Mouse (Mus musculus): ENCODE data around the gene Fbxo2. TPM values are rescaled to one million over a fixed set of nuclear protein-coding genes. Genes with fewer than 3 reads are reported as not detected.

The Fbxo2 gene
- total RNA-seq, 2 experiments from 2014 or later: not detected

GRCm38 (mm10) chr4:148140098-148141011 is 20.1 kb upstream of the Fbxo2 start:
- intact Hi-C loops (cut with DNase I): loop anchor here (1.0 kb wide), 1 partner anchor 11 kb away; no protein-coding TSS in a partner anchor
- peak; percentile 95 to 96 for DNase-seq

- DNase-seq: no peak
- intact Hi-C loops (cut with DNase I): no loop called here
Measured at GRCm38 (mm10) chr4:148143721-148144120, 16.7 kb upstream of the Fbxo2 start.

GRCm38 (mm10) chr4:148147714-148148113 is 12.7 kb upstream of the Fbxo2 start:
- intact Hi-C loops (cut with DNase I): no loop called here
- DNase-seq: no peak

- intact Hi-C loops (cut with DNase I): no loop called here
- DNase-seq: no peak
Measured at GRCm38 (mm10) chr4:148149540-148149939, 10.9 kb upstream of the Fbxo2 start.

GRCm38 (mm10) chr4:148150242-148150641 is 10.2 kb upstream of the Fbxo2 start:
- intact Hi-C loops (cut with DNase I): no loop called here
- no peak for DNase-seq

GRCm38 (mm10) chr4:148150953-148151266 is 9.5 kb upstream of the Fbxo2 start:
- intact Hi-C loops (cut with DNase I): loop anchor here (1.0 kb wide), 1 partner anchor 11 kb away; no protein-coding TSS in a partner anchor
- DNase-seq: no peak

- intact Hi-C loops (cut with DNase I): loop anchor here (1.0 kb wide), 1 partner anchor 11 kb away; no protein-coding TSS in a partner anchor
- peak; percentile 90 for DNase-seq
Measured at GRCm38 (mm10) chr4:148151267-148152168, 8.9 kb upstream of the Fbxo2 start, which contains the start of gene Fbxo6. Gene Fbxo6 (minus strand): TSS chr4:148152140.

- intact Hi-C loops (cut with DNase I): no loop called here
- no peak for DNase-seq
Measured at GRCm38 (mm10) chr4:148152547-148152946, 7.9 kb upstream of the Fbxo2 start.

- intact Hi-C loops (cut with DNase I): no loop called here
- no peak for DNase-seq
Measured at GRCm38 (mm10) chr4:148154006-148154405, 6.4 kb upstream of the Fbxo2 start.

GRCm38 (mm10) chr4:148154982-148155381 is 5.4 kb upstream of the Fbxo2 start:
- peak in 1 of 2 experiments; percentile 68 for DNase-seq
- intact Hi-C loops (cut with DNase I): no loop called here

- no peak for DNase-seq
- intact Hi-C loops (cut with DNase I): no loop called here
Measured at GRCm38 (mm10) chr4:148158436-148159348, 1.7 kb upstream of the Fbxo2 start.

GRCm38 (mm10) chr4:148159544-148160435 is 631 bp upstream of the Fbxo2 start:
- peak; percentile 88 to 89 for DNase-seq
- intact Hi-C loops (cut with DNase I): no loop called here

- intact Hi-C loops (cut with DNase I): loop anchor here (1.0 kb wide), 1 partner anchor 49 kb away; no protein-coding TSS in a partner anchor
- peak; percentile 72 to 73 for DNase-seq
Measured at GRCm38 (mm10) chr4:148164002-148164439, 3.6 kb downstream of the Fbxo2 start.

- intact Hi-C loops (cut with DNase I): loop anchor here (1.0 kb wide), 1 partner anchor 49 kb away; no protein-coding TSS in a partner anchor
- peak in 1 of 2 experiments; percentile 23 for DNase-seq
Measured at GRCm38 (mm10) chr4:148164461-148164860, 4.0 kb downstream of the Fbxo2 start.

- intact Hi-C loops (cut with DNase I): loop anchor here (5.0 kb wide), 1 partner anchor 442 kb away; no protein-coding TSS in a partner anchor
Measured at GRCm38 (mm10) chr4:148165551-148165950, 5.1 kb downstream of the Fbxo2 start.

GRCm38 (mm10) chr4:148166431-148166830 is 6.0 kb downstream of the Fbxo2 start:
- intact Hi-C loops (cut with DNase I): loop anchor here (5.0 kb wide), 1 partner anchor 441 kb away; no protein-coding TSS in a partner anchor
- peak in 1 of 2 experiments; percentile 14 for DNase-seq

More at GRCm38 (mm10) chr4:148165551-148165950, 5.1 kb downstream of the Fbxo2 start:
- no peak for DNase-seq

- intact Hi-C loops (cut with DNase I): loop anchor here (5.0 kb wide), 1 partner anchor 440 kb away; no protein-coding TSS in a partner anchor
- DNase-seq: peak; percentile 54 to 82
Measured at GRCm38 (mm10) chr4:148166986-148167385, 6.6 kb downstream of the Fbxo2 start.

GRCm38 (mm10) chr4:148168287-148168686 is 7.9 kb downstream of the Fbxo2 start:
- intact Hi-C loops (cut with DNase I): loop anchor here (2.0 to 5.0 kb wide), 2 partner anchors 121 to 439 kb away; no protein-coding TSS in a partner anchor
- DNase-seq: peak; percentile 61 to 71

All from heart, postnatal 10 days (tissue).